8 mouse cellular contexts compared by ENCODE assay signal in genomic region chr3:86547251-86547791, GRCm38 (mm10). TPM values are rescaled to one million over a fixed set of nuclear protein-coding genes. Genes with fewer than 3 reads are reported as not detected.
DNase-seq lines count a peak whose midpoint lies in the region; ATAC-seq and TF ChIP-seq lines count a peak whose summit lies in the region.

No protein-coding gene starts in this region.

- H3K4me1 ChIP-seq in lung, embryonic 15.5 days = peaks cover 23% of the 10 kb centered on the region
- no peaks in the 10 kb centered on the region for H3K4me1 ChIP-seq in cerebellum, adult 2 months (ENCODE audit: control insufficient read depth, insufficient read depth, low read length)
- peaks cover 9% of the 10 kb centered on the region; the same call in 1 of the 2 replicates for H3K4me1 ChIP-seq in forebrain, postnatal 0 days (ENCODE audit: insufficient read depth)
- peaks cover 21% of the 10 kb centered on the region for H3K4me1 ChIP-seq in limb, embryonic 15.5 days
- peaks cover 22% of the 10 kb centered on the region for H3K4me1 ChIP-seq in neural tube, embryonic 15.5 days

- no peak for TF ChIP-seq CTCF in cerebellum, adult 2 months (IDR thresholded peaks at IDR 0.05; ENCODE audit: borderline replicate concordance, insufficient read depth, low read depth, low read length)
- no peak for TF ChIP-seq CTCF in forebrain, postnatal 0 days (IDR thresholded peaks at IDR 0.05; ENCODE audit: low read depth)

- peaks cover 60% of the 10 kb centered on the region for H3K27me3 ChIP-seq in lung, embryonic 15.5 days
- no peaks in the 10 kb centered on the region; the same call in 1 of the 2 replicates for H3K27me3 ChIP-seq in cerebellum, adult 2 months (ENCODE audit: control insufficient read depth, insufficient read depth, low read length)
- H3K27me3 ChIP-seq in forebrain, postnatal 0 days (ENCODE audit: insufficient read depth, low read length) = peaks cover 56% of the 10 kb centered on the region
- peaks cover 17% of the 10 kb centered on the region; the same call in 1 of the 2 replicates for H3K27me3 ChIP-seq in limb, embryonic 15.5 days
- peaks cover 2% of the 10 kb centered on the region; the same call in 1 of the 2 replicates for H3K27me3 ChIP-seq in neural tube, embryonic 15.5 days (replicated peaks)

- 2% methylated on average over 42 of the region's 42 CpGs for WGBS in lung, embryonic 15.5 days
- WGBS in cerebellum, adult 2 months = 17% methylated on average over 42 of the region's 42 CpGs
- WGBS in forebrain, postnatal 0 days = 6% methylated on average over 42 of the region's 42 CpGs
- under 1% methylated on average over 42 of the region's 42 CpGs for WGBS in limb, embryonic 15.5 days
- 1% methylated on average over 42 of the region's 42 CpGs for WGBS in neural tube, embryonic 15.5 days

- H3K4me3 ChIP-seq in lung, embryonic 15.5 days = peak overlapping the region; percentile 34
- H3K4me3 ChIP-seq in cerebellum, adult 2 months (replicated peaks; ENCODE audit: insufficient read depth, low read depth, low read length) = peak overlapping the region; percentile 50
- peak overlapping the region; percentile 24 for H3K4me3 ChIP-seq in forebrain, postnatal 0 days (ENCODE audit: low read depth, low read length)
- H3K4me3 ChIP-seq in limb, embryonic 15.5 days = peak overlapping the region; percentile 52
- H3K4me3 ChIP-seq in neural tube, embryonic 15.5 days (replicated peaks) = peak overlapping the region; percentile 48

- no peaks in the 10 kb centered on the region for H3K36me3 ChIP-seq in lung, embryonic 15.5 days
- no peaks in the 10 kb centered on the region for H3K36me3 ChIP-seq in forebrain, postnatal 0 days (ENCODE audit: insufficient read depth)
- no peaks in the 10 kb centered on the region for H3K36me3 ChIP-seq in limb, embryonic 15.5 days
- H3K36me3 ChIP-seq in neural tube, embryonic 15.5 days = no peaks in the 10 kb centered on the region

- no peak; the same call in 1 of the 2 replicates for ATAC-seq in lung, embryonic 15.5 days (ENCODE audit: borderline replicate concordance, extremely low read depth, low FRiP score, low TSS enrichment)
- ATAC-seq in forebrain, postnatal 0 days = peak; percentile 11; the same call in 1 of the 2 replicates
- no peak for ATAC-seq in limb, embryonic 15.5 days (ENCODE audit: insufficient number of reproducible peaks, low FRiP score, low TSS enrichment, low read depth)
- no peak; the same call in 1 of the 2 replicates for ATAC-seq in neural tube, embryonic 15.5 days (ENCODE audit: low FRiP score)

- H3K4me2 ChIP-seq in lung, embryonic 15.5 days = peak overlapping the region; percentile 77
- H3K4me2 ChIP-seq in forebrain, postnatal 0 days (ENCODE audit: low read depth) = peak overlapping the region; percentile 35
- peak overlapping the region; percentile 82 for H3K4me2 ChIP-seq in limb, embryonic 15.5 days
- peak overlapping the region; percentile 61 for H3K4me2 ChIP-seq in neural tube, embryonic 15.5 days

- no peaks in the 10 kb centered on the region for H3K9me3 ChIP-seq in lung, embryonic 15.5 days
- no peaks in the 10 kb centered on the region for H3K9me3 ChIP-seq in forebrain, postnatal 0 days (ENCODE audit: low read length)
- no peaks in the 10 kb centered on the region for H3K9me3 ChIP-seq in limb, embryonic 15.5 days
- H3K9me3 ChIP-seq in neural tube, embryonic 15.5 days (replicated peaks) = no peaks in the 10 kb centered on the region

- TF ChIP-seq POLR2A in cerebellum, adult 2 months (IDR thresholded peaks at IDR 0.05; ENCODE audit: borderline replicate concordance, insufficient read depth, low read length) = no peak

- no peak for DNase-seq in lung, adult 18-20 months
- DNase-seq in cerebellum, adult 2 months = peak in 1 of 2 experiments; percentile 38
- peak; percentile 51 for DNase-seq in forebrain, postnatal 0 days
- no peak for DNase-seq in right cerebral cortex, postnatal 36 days (ENCODE audit: low spot score in 2 of 2)
- no peak for DNase-seq in adrenal gland, adult 18-20 months (ENCODE audit: low spot score in 2 of 2)

- no peak overlapping the region for H3K9ac ChIP-seq in lung, embryonic 15.5 days
- no peak overlapping the region for H3K9ac ChIP-seq in forebrain, postnatal 0 days
- peak overlapping the region; percentile 61 for H3K9ac ChIP-seq in limb, embryonic 15.5 days
- H3K9ac ChIP-seq in neural tube, embryonic 15.5 days (replicated peaks) = peak overlapping the region; percentile 57

- H3K27ac ChIP-seq in lung, embryonic 15.5 days = no peak overlapping the region
- no peak overlapping the region for H3K27ac ChIP-seq in cerebellum, adult 2 months (ENCODE audit: insufficient read depth, low read length)
- no peak overlapping the region for H3K27ac ChIP-seq in forebrain, postnatal 0 days (ENCODE audit: low read depth, low read length)
- H3K27ac ChIP-seq in limb, embryonic 15.5 days = peak overlapping the region; percentile 89
- peak overlapping the region; percentile 89 for H3K27ac ChIP-seq in neural tube, embryonic 15.5 days (replicated peaks)

RNA-seq across cellular contexts. Expression of gene Mab21l2, which starts 1.1 kb away (rescaled TPM):
- 0.47 and 1.3 TPM in 2 replicates for polyA plus RNA-seq in lung, embryonic 15.5 days (2015; fragmentation: Nextera tagmentation; extraction: Ambion mirVana)
- polyA plus RNA-seq in cerebellum, adult 2 months (2012; rRNA removed) = 15.7 and 19.4 TPM in 2 replicates
- total RNA-seq in forebrain, postnatal 0 days (2014; rRNA removed) = 1.3 and 2.3 TPM in 2 replicates
- 1.0 and 2.4 TPM in 2 replicates for polyA plus RNA-seq in forebrain, postnatal 0 days (2015; fragmentation: Nextera tagmentation; extraction: Ambion mirVana)
- polyA plus RNA-seq in limb, embryonic 15.5 days (2015; fragmentation: Nextera tagmentation; extraction: Ambion mirVana) = 16.6 and 22.9 TPM in 2 replicates
- polyA plus RNA-seq in neural tube, embryonic 15.5 days (2015; fragmentation: Nextera tagmentation; extraction: Ambion mirVana) = 174 and 200 TPM in 2 replicates
- total RNA-seq in adrenal gland, adult 18-20 months (2021) = 10 to 100 TPM in 1 of 2 experiments, 1 to 10 TPM in 1; 8.9 to 13.1 TPM

Comparison
In these comparisons a context has a peak if more than half of its experiments do, and no peak if none do; other contexts are left out.
1. H3K27ac ChIP-seq: peak in limb, embryonic 15.5 days (single experiment) and neural tube, embryonic 15.5 days (single experiment); none in lung, embryonic 15.5 days (single experiment), cerebellum, adult 2 months (single experiment) and forebrain, postnatal 0 days (single experiment).
2. H3K9ac ChIP-seq: peak in limb, embryonic 15.5 days (single experiment) and neural tube, embryonic 15.5 days (single experiment); none in lung, embryonic 15.5 days (single experiment) and forebrain, postnatal 0 days (single experiment).
3. Peak in every context shown above with its lines, with median percentiles within 50 percentile points of each other: H3K4me2 ChIP-seq and H3K4me3 ChIP-seq.